Mouse (Mus musculus) heart, postnatal 0 days (tissue): ENCODE data around the gene Ano6.

Source experiments
- CTCF ChIP-seq: IDR thresholded peaks from 2 replicates; pipeline ENCODE4 v1.5.1; 2016; ENCODE audit warnings: antibody characterized with exemption, control low read depth, low read depth
- EP300 ChIP-seq: IDR thresholded peaks from 2 replicates; pipeline ENCODE4 v1.6.1; 2016; ENCODE audit warnings: antibody characterized with exemption, low read depth

DNA sequence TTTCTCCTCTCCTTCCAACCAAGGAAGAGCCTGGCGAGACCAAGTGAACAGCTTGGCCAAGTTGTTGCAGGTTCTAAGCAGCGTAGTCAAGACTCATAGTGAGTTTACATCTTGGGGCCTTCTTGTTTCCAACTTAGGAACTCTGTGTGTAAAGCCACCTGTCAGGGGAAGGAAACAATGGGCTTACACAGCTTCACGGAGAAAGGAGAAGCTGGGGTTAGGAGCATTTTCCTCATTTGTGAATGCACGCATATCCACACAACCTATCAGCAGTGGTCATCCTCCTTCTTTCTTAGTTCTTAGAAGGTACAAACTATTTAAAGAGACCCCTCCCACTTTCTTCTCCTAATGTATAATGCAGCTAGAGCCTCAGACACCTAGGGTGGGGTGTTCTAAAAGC lies 11.9 kb upstream of the Ano6 start:
- TF ChIP-seq CTCF: no peak
- TF ChIP-seq EP300: no peak
